ENCODE assay signal across 7 mouse cellular contexts in genomic region chr2:118902051-118903025, GRCm38 (mm10). TPM values are rescaled to one million over a fixed set of nuclear protein-coding genes. Genes with fewer than 3 reads are reported as not detected.
A peak's percentile ranks its signal among the peaks of the same experiment; 100 is the strongest.
DNase-seq lines count a peak whose midpoint lies in the region; ATAC-seq and TF ChIP-seq lines count a peak whose summit lies in the region.

No protein-coding gene starts in this region.

- intact Hi-C loops in heart, postnatal 10 days (cut with DNase I), result loop anchor here (2.0 kb wide), 1 partner anchor 72 kb away; no protein-coding TSS in a partner anchor

- no peak for TF ChIP-seq POLR2A in ES-Bruce4 (IDR thresholded peaks at IDR 0.05; ENCODE audit: insufficient read depth, low read length)

- H3K27ac ChIP-seq in ES-Bruce4 (ENCODE audit: insufficient read depth, low read length), result no peak overlapping the region
- H3K27ac ChIP-seq in embryonic facial prominence, embryonic 12.5 days, result peak overlapping the region; percentile 67; the same call in 1 of the 2 replicates

- H3K4me3 ChIP-seq in ES-Bruce4 (ENCODE audit: low read depth, low read length), result peak overlapping the region; percentile 84
- peak overlapping the region; percentile 85 for H3K4me3 ChIP-seq in embryonic facial prominence, embryonic 12.5 days

- no peak for TF ChIP-seq EP300 in ES-Bruce4 (IDR thresholded peaks at IDR 0.05; ENCODE audit: insufficient read depth, low read depth, low read length)

- H3K9ac ChIP-seq in ES-Bruce4 (ENCODE audit: low read depth, poor library complexity, severe bottlenecking), result peak overlapping the region; percentile 94
- H3K9ac ChIP-seq in embryonic facial prominence, embryonic 12.5 days, result peak overlapping the region; percentile 86

- peak overlapping the region; percentile 96 for H3K4me2 ChIP-seq in embryonic facial prominence, embryonic 12.5 days (replicated peaks)

- H3K27me3 ChIP-seq in ES-Bruce4 (ENCODE audit: control insufficient read depth, insufficient read depth, low read length, poor library complexity, severe bottlenecking), result peaks cover 9% of the 10 kb centered on the region; the same call in 1 of the 2 replicates
- H3K27me3 ChIP-seq in embryonic facial prominence, embryonic 12.5 days, result peaks cover 60% of the 10 kb centered on the region

- peaks cover 3% of the 10 kb centered on the region for H3K4me1 ChIP-seq in ES-Bruce4 (ENCODE audit: control insufficient read depth, insufficient read depth, low read length)
- H3K4me1 ChIP-seq in embryonic facial prominence, embryonic 12.5 days, result peaks cover 37% of the 10 kb centered on the region

- ATAC-seq in embryonic facial prominence, embryonic 12.5 days (ENCODE audit: insufficient number of reproducible peaks, insufficient read depth, low FRiP score, low TSS enrichment), result peak; percentile 8; the same call in 1 of the 2 replicates
- ATAC-seq in megakaryocyte-erythroid progenitor cell, adult 5-6 weeks (replicated peaks; ENCODE audit: low FRiP score, low TSS enrichment, poor library complexity, severe bottlenecking), result peak; percentile 5; the same call in 1 of the 2 replicates

- no peaks in the 10 kb centered on the region for H3K9me3 ChIP-seq in ES-Bruce4 (replicated peaks; ENCODE audit: control insufficient read depth, insufficient read depth, low read length, poor library complexity, severe bottlenecking)
- no peaks in the 10 kb centered on the region for H3K9me3 ChIP-seq in embryonic facial prominence, embryonic 12.5 days

- under 1% methylated on average over 65 of the region's 106 CpGs for WGBS in embryonic facial prominence, embryonic 12.5 days

- peak; percentile 83 to 93 for DNase-seq in adrenal gland, adult (ENCODE audit: inconsistent age in 2 of 2, low spot score in 1 of 2)
- peak; percentile 66 to 70 for DNase-seq in heart, postnatal 10 days
- DNase-seq in kidney, postnatal 36 days, result peak; percentile 82 to 87
- peak; percentile 51 to 85 for DNase-seq in spleen, postnatal 4 days (ENCODE audit: low spot score in 2 of 2)

- no peaks in the 10 kb centered on the region for H3K36me3 ChIP-seq in ES-Bruce4 (ENCODE audit: control insufficient read depth, insufficient read depth, low read length, poor library complexity, severe bottlenecking)
- H3K36me3 ChIP-seq in embryonic facial prominence, embryonic 12.5 days, result no peaks in the 10 kb centered on the region

- peak; percentile 3 for TF ChIP-seq CTCF in ES-Bruce4 (IDR thresholded peaks at IDR 0.05; ENCODE audit: low read depth, low read length)

RNA-seq across cellular contexts. Expression of gene Bahd1, which starts 2.2 kb away (rescaled TPM):
- 12.2 and 14.1 TPM in 2 replicates for polyA plus RNA-seq in ES-Bruce4 (2011; ENCODE audit: insufficient read depth, insufficient read length, low read depth, missing spikeins)
- 4.1 and 4.9 TPM in 2 replicates for polyA plus RNA-seq in embryonic facial prominence, embryonic 12.5 days (2016; fragmentation: Nextera tagmentation; extraction: Ambion mirVana)
- 10 to 100 TPM; 13.4 to 18.4 TPM for total RNA-seq in heart, postnatal 10 days (2021)
- total RNA-seq in megakaryocyte-erythroid progenitor cell, adult 5-6 weeks (2014; fragmentation: Nextera tagmentation), result 11.9 and 13.9 TPM in 2 replicates
- 4.9 and 7.2 TPM in 2 replicates for total RNA-seq in megakaryocyte-erythroid progenitor cell, adult 5-6 weeks (2017)

RNA-seq across cellular contexts. Expression of gene Chst14, which starts 24.0 kb away (rescaled TPM):
- 9.3 and 10.3 TPM in 2 replicates for polyA plus RNA-seq in ES-Bruce4 (2011; ENCODE audit: insufficient read depth, insufficient read length, low read depth, missing spikeins)
- polyA plus RNA-seq in embryonic facial prominence, embryonic 12.5 days (2016; fragmentation: Nextera tagmentation; extraction: Ambion mirVana), result 48.1 and 51.0 TPM in 2 replicates
- 10 to 100 TPM; 14.1 to 14.5 TPM for total RNA-seq in heart, postnatal 10 days (2021)
- total RNA-seq in megakaryocyte-erythroid progenitor cell, adult 5-6 weeks (2014; fragmentation: Nextera tagmentation), result 2.2 and 3.6 TPM in 2 replicates
- total RNA-seq in megakaryocyte-erythroid progenitor cell, adult 5-6 weeks (2017), result 1.1 and 1.7 TPM in 2 replicates

RNA-seq across cellular contexts. Expression of gene Ivd, which starts 40.6 kb away (rescaled TPM):
- 28.7 and 30.3 TPM in 2 replicates for polyA plus RNA-seq in ES-Bruce4 (2011; ENCODE audit: insufficient read depth, insufficient read length, low read depth, missing spikeins)
- polyA plus RNA-seq in embryonic facial prominence, embryonic 12.5 days (2016; fragmentation: Nextera tagmentation; extraction: Ambion mirVana), result 81.4 and 87.0 TPM in 2 replicates
- total RNA-seq in heart, postnatal 10 days (2021), result 10 to 100 TPM; 96.3 to 98.2 TPM
- total RNA-seq in megakaryocyte-erythroid progenitor cell, adult 5-6 weeks (2014; fragmentation: Nextera tagmentation), result 17.9 and 24.0 TPM in 2 replicates
- total RNA-seq in megakaryocyte-erythroid progenitor cell, adult 5-6 weeks (2017), result 15.7 and 30.3 TPM in 2 replicates
